Mouse (Mus musculus) hindbrain, embryonic 16.5 days (tissue): ENCODE data around the gene Gtf2a1l. TPM values are rescaled to one million over a fixed set of nuclear protein-coding genes. Genes with fewer than 3 reads are reported as not detected.

Source experiments
- ATAC-seq: fragments of 200-750 bp; cut with Nextera tagmentation; 2 replicates; pipeline ENCODE4 v1.8.0; 2017; ENCODE audit warnings: moderate TSS enrichment, moderate library complexity
- H3K27ac ChIP-seq: fragments of 300-500 bp; sonication (generic); 2 replicates; pipeline ENCODE4 v1.5.1; 2014; ENCODE audit warnings: low read depth, mild to moderate bottlenecking, control low read depth, low read length, moderate library complexity
- H3K27me3 ChIP-seq: fragments of 300-500 bp; sonication (generic); replicated peaks from 2 replicates; pipeline ENCODE4 v1.6.1; 2014; ENCODE audit warnings: low read length; ENCODE audit not compliant: control insufficient read depth, insufficient read depth
- H3K36me3 ChIP-seq: fragments of 300-500 bp; sonication (generic); 2 replicates; pipeline ENCODE4 v1.6.1; 2014; ENCODE audit warnings: mild to moderate bottlenecking, low read length, moderate library complexity, mixed read lengths; ENCODE audit not compliant: control insufficient read depth, insufficient read depth
- H3K4me1 ChIP-seq: fragments of 300-500 bp; sonication (generic); 2 replicates; pipeline ENCODE4 v1.6.1; 2014; ENCODE audit warnings: low read depth, low read length; ENCODE audit not compliant: control insufficient read depth, insufficient read depth
- H3K4me2 ChIP-seq: fragments of 300-500 bp; sonication (generic); 2 replicates; pipeline ENCODE4 v1.6.1; 2014; ENCODE audit warnings: mild to moderate bottlenecking, low read length, control low read depth, moderate library complexity
- H3K4me3 ChIP-seq: fragments of 300-500 bp; sonication (generic); 2 replicates; pipeline ENCODE4 v1.5.1; 2014; ENCODE audit warnings: mild to moderate bottlenecking, low read length, control low read depth, moderate library complexity
- H3K9ac ChIP-seq: fragments of 300-500 bp; sonication (generic); 2 replicates; pipeline ENCODE4 v1.6.1; 2014; ENCODE audit warnings: low read depth, mild to moderate bottlenecking, control low read depth, low read length, moderate library complexity
- H3K9me3 ChIP-seq: fragments of 300-500 bp; sonication (generic); 2 replicates; pipeline ENCODE4 v1.6.1; 2014; ENCODE audit warnings: mild to moderate bottlenecking, low read length, moderate library complexity; ENCODE audit not compliant: control insufficient read depth
- WGBS: fragments of 180-500 bp; shearing (Covaris S2); extraction: QIAGEN DNeasy Blood & Tissue Kit; methylation state at CpG from one replicate; pipeline ENCODE4 v1.1.7; 2014; 5-methylcytosine and 5-hydroxymethylcytosine counted together
- polyA plus RNA-seq: library from polyadenylated mRNA; unstranded; fragments of >200 nt; fragmentation: Nextera tagmentation; extraction: Ambion mirVana; gene quantifications from 2 replicates; pipeline ENCODE4 v1.2.1, GENCODE M21; 2015

Gtf2a1l gene
- polyA plus RNA-seq, 1 experiment from 2014 or later = 0.35 TPM

DNA sequence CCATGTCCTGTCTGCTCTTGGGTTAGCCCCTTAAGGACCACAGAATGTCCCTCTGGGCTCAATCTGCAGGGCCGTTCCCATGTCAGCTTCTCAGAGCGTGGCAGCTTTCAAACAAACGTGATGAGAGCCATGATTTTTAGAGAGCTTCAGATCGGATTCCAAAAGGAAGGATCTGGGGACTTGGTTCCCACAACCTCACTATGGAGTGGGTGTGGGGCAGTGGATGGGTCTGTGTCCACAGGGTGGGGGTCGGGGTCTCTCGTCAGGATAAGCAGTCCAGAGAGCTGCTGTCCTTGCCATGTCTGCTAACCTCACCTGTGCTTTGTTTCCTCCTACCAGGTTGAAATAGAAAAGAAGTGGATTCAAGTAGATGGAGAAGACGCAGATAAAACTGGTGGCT is 23.6 kb upstream of the Gtf2a1l start:
- H3K4me2 ChIP-seq = no peak overlapping the region
- no peaks in the 10 kb centered on the region for H3K36me3 ChIP-seq
- H3K27me3 ChIP-seq = no peaks in the 10 kb centered on the region
- 92% methylated on average over 7 of the region's 7 CpGs for WGBS
- no peak overlapping the region for H3K4me3 ChIP-seq
- ATAC-seq = no peak
- no peaks in the 10 kb centered on the region for H3K9me3 ChIP-seq
- H3K27ac ChIP-seq = no peak overlapping the region
- no peak overlapping the region for H3K9ac ChIP-seq
- H3K4me1 ChIP-seq = no peaks in the 10 kb centered on the region

DNA sequence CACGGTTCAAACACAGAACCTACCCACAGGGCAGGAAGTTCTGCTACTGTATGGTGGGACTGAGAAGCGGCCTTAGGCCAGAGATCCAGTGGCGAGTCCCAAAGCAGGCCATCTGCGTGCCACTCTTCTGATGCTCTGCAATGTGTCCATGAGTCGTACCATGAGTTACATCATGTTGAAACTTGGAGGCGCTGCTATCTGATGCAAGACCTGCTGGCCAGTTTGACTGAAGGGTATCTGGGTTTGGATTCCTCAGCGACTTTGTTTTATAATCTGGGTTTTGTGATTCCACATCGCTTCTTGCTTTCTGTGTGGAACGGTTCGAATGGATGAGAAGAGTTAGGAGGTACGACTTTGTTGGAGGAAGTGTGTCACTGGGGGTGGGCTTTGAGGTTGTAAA is 23.2 kb upstream of the Gtf2a1l start:
- Histone ChIP-seq H3K27ac (no peak overlapping the region), H3K4me1 (no peaks in the 10 kb centered on the region), H3K27me3 (no peaks in the 10 kb centered on the region), H3K4me2 (no peak overlapping the region), H3K9ac (no peak overlapping the region), H3K36me3 (no peaks in the 10 kb centered on the region), H3K9me3 (no peaks in the 10 kb centered on the region), H3K4me3 (no peak overlapping the region)
- WGBS = 93% methylated on average over 11 of the region's 11 CpGs
- ATAC-seq = no peak

DNA sequence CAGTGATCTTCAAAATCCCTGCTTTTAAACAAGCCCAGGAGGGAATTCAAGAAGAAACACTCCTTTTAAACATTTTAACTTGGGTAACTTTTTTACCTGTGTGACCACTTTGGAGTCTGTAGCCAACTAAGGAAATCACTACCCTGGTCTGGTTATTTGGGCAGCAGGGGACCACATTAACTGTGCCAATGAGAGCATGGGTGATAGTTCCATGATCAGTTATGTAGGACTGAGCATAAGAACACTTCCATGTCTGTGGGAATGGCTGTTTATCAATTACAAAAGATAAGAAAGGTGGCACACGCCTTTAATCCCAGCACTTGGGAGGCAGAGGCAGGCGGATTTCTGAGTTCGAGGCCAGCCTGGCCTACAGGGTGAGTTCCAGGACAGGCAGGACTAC is 21.3 kb upstream of the Gtf2a1l start:
- no peaks in the 10 kb centered on the region for H3K4me1 ChIP-seq
- H3K4me2 ChIP-seq = no peak overlapping the region
- H3K9ac ChIP-seq = no peak overlapping the region
- 98% methylated on average over 3 of the region's 3 CpGs for WGBS
- H3K9me3 ChIP-seq = no peaks in the 10 kb centered on the region
- no peak for ATAC-seq
- H3K4me3 ChIP-seq = no peak overlapping the region
- H3K27ac ChIP-seq = no peak overlapping the region
- H3K36me3 ChIP-seq = no peaks in the 10 kb centered on the region
- H3K27me3 ChIP-seq = no peaks in the 10 kb centered on the region

GRCm38 (mm10) chr17:88652010-88652409 is 16.4 kb upstream of the Gtf2a1l start:
- Histone ChIP-seq H3K36me3 (no peaks in the 10 kb centered on the region), H3K27ac (no peak overlapping the region), H3K4me3 (no peak overlapping the region), H3K4me1 (peaks cover 6% of the 10 kb centered on the region), H3K9ac (no peak overlapping the region), H3K9me3 (no peaks in the 10 kb centered on the region), H3K27me3 (no peaks in the 10 kb centered on the region), H3K4me2 (no peak overlapping the region)
- peak; percentile 57; the same call in 1 of the 2 replicates for ATAC-seq
- WGBS = 4% methylated on average over 9 of the region's 9 CpGs

- ATAC-seq = peak; percentile 89
- no peaks in the 10 kb centered on the region for H3K36me3 ChIP-seq
- peak overlapping the region; percentile 42 for H3K4me2 ChIP-seq
- 0 out of 2 replicates have a peak overlapping the region, but pooled peaks have one; percentile 0 for H3K4me3 ChIP-seq
- no peak overlapping the region; the same call in 1 of the 2 replicates for H3K9ac ChIP-seq
- H3K27ac ChIP-seq = no peak overlapping the region
- WGBS = 17% methylated on average over 21 of the region's 21 CpGs
- H3K27me3 ChIP-seq = no peaks in the 10 kb centered on the region
- H3K9me3 ChIP-seq = no peaks in the 10 kb centered on the region
- H3K4me1 ChIP-seq = peaks cover 6% of the 10 kb centered on the region
Measured at GRCm38 (mm10) chr17:88652702-88653374, 15.6 kb upstream of the Gtf2a1l start.

- H3K4me1 ChIP-seq = peaks cover 6% of the 10 kb centered on the region
- ATAC-seq = no peak
- no peaks in the 10 kb centered on the region for H3K27me3 ChIP-seq
- no peak overlapping the region for H3K9ac ChIP-seq
- no peaks in the 10 kb centered on the region for H3K36me3 ChIP-seq
- WGBS = 82% methylated on average over 4 of the region's 4 CpGs
- no peak overlapping the region for H3K4me3 ChIP-seq
- H3K4me2 ChIP-seq = peak overlapping the region; percentile 42
- no peaks in the 10 kb centered on the region for H3K9me3 ChIP-seq
- no peak overlapping the region for H3K27ac ChIP-seq
Measured at GRCm38 (mm10) chr17:88653375-88653769, 15.1 kb upstream of the Gtf2a1l start.

- ATAC-seq = no peak
- Histone ChIP-seq H3K36me3 (no peaks in the 10 kb centered on the region), H3K4me3 (no peak overlapping the region), H3K9me3 (no peaks in the 10 kb centered on the region), H3K4me2 (no peak overlapping the region), H3K27me3 (no peaks in the 10 kb centered on the region), H3K27ac (no peak overlapping the region), H3K4me1 (no peaks in the 10 kb centered on the region), H3K9ac (no peak overlapping the region)
- WGBS = 75% methylated on average over 6 of the region's 6 CpGs
Measured at GRCm38 (mm10) chr17:88658510-88658909, 9.9 kb upstream of the Gtf2a1l start.

- H3K4me3 ChIP-seq = no peak overlapping the region
- H3K36me3 ChIP-seq = no peaks in the 10 kb centered on the region
- ATAC-seq = no peak
- WGBS = 48% methylated on average over 2 of the region's 2 CpGs
- H3K4me2 ChIP-seq = no peak overlapping the region
- no peak overlapping the region for H3K27ac ChIP-seq
- H3K4me1 ChIP-seq = peaks cover 3% of the 10 kb centered on the region
- H3K9me3 ChIP-seq = no peaks in the 10 kb centered on the region
- H3K9ac ChIP-seq = no peak overlapping the region
- no peaks in the 10 kb centered on the region for H3K27me3 ChIP-seq
Measured at GRCm38 (mm10) chr17:88666076-88666475, 2.4 kb upstream of the Gtf2a1l start.

- 41% methylated on average over 2 of the region's 2 CpGs for WGBS
- no peak overlapping the region for H3K4me3 ChIP-seq
- H3K9ac ChIP-seq = no peak overlapping the region
- peaks cover 3% of the 10 kb centered on the region for H3K4me1 ChIP-seq
- no peak overlapping the region for H3K27ac ChIP-seq
- H3K36me3 ChIP-seq = no peaks in the 10 kb centered on the region
- 0 out of 2 replicates have a peak, but pooled peaks have one; percentile 25 for ATAC-seq
- no peaks in the 10 kb centered on the region for H3K9me3 ChIP-seq
- H3K4me2 ChIP-seq = no peak overlapping the region
- H3K27me3 ChIP-seq = no peaks in the 10 kb centered on the region
Measured at GRCm38 (mm10) chr17:88669921-88670320, 1.5 kb downstream of the Gtf2a1l start.
